In the genomic region with DNA sequence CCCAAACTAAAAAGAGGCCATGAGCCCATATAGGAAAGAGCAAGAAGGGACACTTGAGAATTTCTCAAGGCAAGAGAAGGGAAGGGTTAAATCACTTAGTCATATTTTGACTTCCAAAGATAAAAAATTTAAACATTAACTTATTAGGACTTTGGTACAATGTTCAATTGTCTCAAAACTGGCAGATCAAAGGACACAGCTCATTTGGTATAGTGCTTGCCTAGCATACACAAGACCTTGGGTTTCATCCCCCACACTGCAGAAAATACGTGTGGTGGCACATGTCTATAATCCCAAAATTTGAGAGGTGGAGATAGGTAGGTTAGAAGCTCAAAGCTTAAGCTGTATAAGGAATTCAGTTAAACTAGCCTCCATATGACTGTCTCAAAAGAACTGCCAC, we compare ENCODE assay signal across 27 mouse cellular contexts.
DNase-seq lines count a peak whose midpoint lies in the region; ATAC-seq and TF ChIP-seq lines count a peak whose summit lies in the region.
"Had no signal": no experiment of that assay in that cellular context is flagged by ENCODE, and none has a peak within 500 bp of the region (broad histone marks: within the 10 kb centered on the region; RNA-seq: fewer than 3 reads in every experiment).

No protein-coding gene starts in this region.

- H3K9ac ChIP-seq in intestine, embryonic 14.5 days (ENCODE audit: low read length), result no peak overlapping the region
- H3K9ac ChIP-seq in intestine, postnatal 0 days (ENCODE audit: low read depth, low read length), result no peak overlapping the region
- H3K9ac ChIP-seq: embryonic facial prominence, embryonic 13.5 days; forebrain, embryonic 12.5 days; forebrain, embryonic 15.5 days; heart, embryonic 12.5 days; heart, embryonic 15.5 days; hindbrain, embryonic 13.5 days had no signal

- no peak for TF ChIP-seq CTCF in kidney, adult 2 months (conservative IDR thresholded peaks at IDR 0.05; ENCODE audit: insufficient read depth, insufficient read length, low read depth, low read length)
- TF ChIP-seq CTCF in intestine, postnatal 0 days (IDR thresholded peaks at IDR 0.05; ENCODE audit: low read depth), result no peak

- no peaks in the 10 kb centered on the region for H3K9me3 ChIP-seq in intestine, embryonic 14.5 days (ENCODE audit: control insufficient read depth, low read length)
- H3K9me3 ChIP-seq in intestine, postnatal 0 days (ENCODE audit: control insufficient read depth), result no peaks in the 10 kb centered on the region
- no peaks in the 10 kb centered on the region for H3K9me3 ChIP-seq in limb, embryonic 10.5 days (replicated peaks)
- H3K9me3 ChIP-seq: embryonic facial prominence, embryonic 10.5 days; embryonic facial prominence, embryonic 13.5 days; forebrain, embryonic 12.5 days; forebrain, embryonic 15.5 days; heart, embryonic 15.5 days; hindbrain, embryonic 10.5 days; hindbrain, embryonic 13.5 days had no signal

- DNase-seq in kidney, adult 2 months, result peak; percentile 41
- DNase-seq in kidney, postnatal 14 days, result no peak
- DNase-seq in intestine, embryonic 14.5 days (ENCODE audit: low spot score), result no peak
- DNase-seq in limb, embryonic 10.5 days (ENCODE audit: low spot score), result no peak
- DNase-seq in layer of hippocampus, adult 11-12 months (ENCODE audit: low spot score), result no peak
- DNase-seq: adrenal gland, adult 8-10 months; adrenal gland, postnatal 25 days; cerebellum, adult 11-12 months; cerebellum, adult 8-10 months; cerebellum, postnatal 10 days; cerebellum, postnatal 36 days; embryo, embryonic 11 days; gastrocnemius, postnatal 25 days; heart, adult 18-20 months; heart, postnatal 10 days; heart, postnatal 36 days had no signal

- no peaks in the 10 kb centered on the region for H3K36me3 ChIP-seq in kidney, adult 2 months (ENCODE audit: control insufficient read depth, insufficient read depth, low read length)
- H3K36me3 ChIP-seq in intestine, embryonic 14.5 days (ENCODE audit: control insufficient read depth, insufficient read depth, low read length), result no peaks in the 10 kb centered on the region
- no peaks in the 10 kb centered on the region for H3K36me3 ChIP-seq in intestine, postnatal 0 days (ENCODE audit: control insufficient read depth, insufficient read depth)
- no peaks in the 10 kb centered on the region for H3K36me3 ChIP-seq in limb, embryonic 10.5 days
- H3K36me3 ChIP-seq: embryonic facial prominence, embryonic 10.5 days; embryonic facial prominence, embryonic 13.5 days; forebrain, embryonic 12.5 days; forebrain, embryonic 15.5 days; heart, embryonic 12.5 days; heart, embryonic 15.5 days; hindbrain, embryonic 10.5 days; hindbrain, embryonic 13.5 days had no signal

- H3K4me1 ChIP-seq in kidney, adult 2 months (ENCODE audit: control insufficient read depth, insufficient read depth, low read length), result no peaks in the 10 kb centered on the region
- H3K4me1 ChIP-seq in intestine, embryonic 14.5 days (replicated peaks; ENCODE audit: control insufficient read depth, insufficient read depth, low read length), result no peaks in the 10 kb centered on the region
- no peaks in the 10 kb centered on the region for H3K4me1 ChIP-seq in intestine, postnatal 0 days (replicated peaks; ENCODE audit: control insufficient read depth, insufficient read depth, low read length)
- H3K4me1 ChIP-seq in limb, embryonic 10.5 days, result no peaks in the 10 kb centered on the region
- H3K4me1 ChIP-seq: embryonic facial prominence, embryonic 10.5 days; embryonic facial prominence, embryonic 13.5 days; forebrain, embryonic 12.5 days; forebrain, embryonic 15.5 days; heart, embryonic 12.5 days; heart, embryonic 15.5 days; hindbrain, embryonic 10.5 days; hindbrain, embryonic 13.5 days had no signal

- no peak for TF ChIP-seq POLR2A in kidney, adult 2 months (IDR thresholded peaks at IDR 0.05; ENCODE audit: low read depth, low read length)

- peak; percentile 65; the same call in 1 of the 2 replicates for ATAC-seq in intestine, embryonic 14.5 days (replicated peaks; ENCODE audit: low FRiP score, low TSS enrichment, low read depth)
- peak; percentile 76 for ATAC-seq in intestine, postnatal 0 days
- ATAC-seq: activated CD4-positive, CD25-positive, alpha-beta regulatory T cell, adult 4 months; forebrain, embryonic 15.5 days had no signal

- H3K4me3 ChIP-seq in kidney, adult 2 months (ENCODE audit: insufficient read depth, low read depth, low read length), result no peak overlapping the region
- H3K4me3 ChIP-seq in intestine, embryonic 14.5 days (ENCODE audit: low read depth, low read length), result no peak overlapping the region
- no peak overlapping the region for H3K4me3 ChIP-seq in intestine, postnatal 0 days (ENCODE audit: low read depth, low read length)
- no peak overlapping the region for H3K4me3 ChIP-seq in limb, embryonic 10.5 days
- H3K4me3 ChIP-seq: embryonic facial prominence, embryonic 10.5 days; embryonic facial prominence, embryonic 13.5 days; erythroblast, embryonic 14.5 days; forebrain, embryonic 12.5 days; forebrain, embryonic 15.5 days; heart, embryonic 12.5 days; heart, embryonic 15.5 days; hindbrain, embryonic 10.5 days; hindbrain, embryonic 13.5 days had no signal

- H3K4me2 ChIP-seq in intestine, embryonic 14.5 days (ENCODE audit: low read length), result no peak overlapping the region
- H3K4me2 ChIP-seq in intestine, postnatal 0 days (replicated peaks; ENCODE audit: low read depth), result no peak overlapping the region
- H3K4me2 ChIP-seq: embryonic facial prominence, embryonic 13.5 days; forebrain, embryonic 12.5 days; forebrain, embryonic 15.5 days; heart, embryonic 12.5 days; heart, embryonic 15.5 days; hindbrain, embryonic 13.5 days had no signal

- no peaks in the 10 kb centered on the region for H3K27me3 ChIP-seq in kidney, adult 2 months (replicated peaks; ENCODE audit: control insufficient read depth, insufficient read depth, low read length)
- H3K27me3 ChIP-seq in intestine, embryonic 14.5 days (replicated peaks; ENCODE audit: control insufficient read depth, insufficient read depth, low read length), result no peaks in the 10 kb centered on the region
- H3K27me3 ChIP-seq in intestine, postnatal 0 days (replicated peaks; ENCODE audit: control insufficient read depth, insufficient read depth, low read length), result no peaks in the 10 kb centered on the region
- H3K27me3 ChIP-seq in limb, embryonic 10.5 days (ENCODE audit: low read depth, poor library complexity, severe bottlenecking), result no peaks in the 10 kb centered on the region
- H3K27me3 ChIP-seq: embryonic facial prominence, embryonic 13.5 days; forebrain, embryonic 12.5 days; forebrain, embryonic 15.5 days; heart, embryonic 12.5 days; heart, embryonic 15.5 days; hindbrain, embryonic 13.5 days had no signal

- H3K27ac ChIP-seq in kidney, adult 2 months (ENCODE audit: insufficient read depth, low read depth, low read length), result no peak overlapping the region
- no peak overlapping the region for H3K27ac ChIP-seq in intestine, embryonic 14.5 days (ENCODE audit: low read depth)
- H3K27ac ChIP-seq in intestine, postnatal 0 days (ENCODE audit: low read depth, low read length), result no peak overlapping the region
- H3K27ac ChIP-seq in limb, embryonic 10.5 days, result no peak overlapping the region
- H3K27ac ChIP-seq: embryonic facial prominence, embryonic 10.5 days; embryonic facial prominence, embryonic 13.5 days; forebrain, embryonic 12.5 days; forebrain, embryonic 15.5 days; heart, embryonic 15.5 days; hindbrain, embryonic 10.5 days; hindbrain, embryonic 13.5 days had no signal

- WGBS in kidney, adult 2 months, result 38% methylated on average over 1 of the region's 1 CpGs
- WGBS in intestine, embryonic 14.5 days, result 64% methylated on average over 1 of the region's 1 CpGs
- WGBS in intestine, postnatal 0 days, result 40% methylated on average over 1 of the region's 1 CpGs
- 91% methylated on average over 1 of the region's 1 CpGs for WGBS in limb, embryonic 10.5 days
